Comparison of ENCODE assay signal across 7 mouse cellular contexts in genomic region chr9:21748033-21748432, GRCm38 (mm10). TPM values are rescaled to one million over a fixed set of nuclear protein-coding genes. Genes with fewer than 3 reads are reported as not detected.
A peak's percentile ranks its signal among the peaks of the same experiment; 100 is the strongest.
DNase-seq lines count a peak whose midpoint lies in the region; ATAC-seq lines count a peak whose summit lies in the region.

No protein-coding gene starts in this region.

- WGBS in liver, embryonic 16.5 days (ENCODE audit: insufficient replicate concordance), result 67% methylated on average over 7 of the region's 7 CpGs

- no peak overlapping the region for H3K4me3 ChIP-seq in liver, embryonic 16.5 days (ENCODE audit: low read depth, low read length)

- no peaks in the 10 kb centered on the region for H3K27me3 ChIP-seq in liver, embryonic 16.5 days (ENCODE audit: control insufficient read depth, insufficient read depth, low read depth, low read length)

- peak; percentile 42 for DNase-seq in right cerebral cortex, postnatal 4 days
- DNase-seq in right cerebral cortex, adult 2 months (ENCODE audit: low spot score in 2 of 2), result no peak
- DNase-seq in cerebellum, postnatal 14 days, result peak; percentile 96
- peak; percentile 87 for DNase-seq in heart, postnatal 4 days
- DNase-seq in thymus, postnatal 36 days, result no peak
- DNase-seq in left cerebral cortex, adult 9 months (ENCODE audit: low spot score in 2 of 2), result no peak

- H3K9me3 ChIP-seq in liver, embryonic 16.5 days (replicated peaks; ENCODE audit: control insufficient read depth, low read length), result no peaks in the 10 kb centered on the region

- peaks cover 21% of the 10 kb centered on the region for H3K36me3 ChIP-seq in liver, embryonic 16.5 days (ENCODE audit: control insufficient read depth, insufficient read depth)

- no peak overlapping the region for H3K4me2 ChIP-seq in liver, embryonic 16.5 days (ENCODE audit: low read depth, low read length)

- peak; percentile 28; the same call in 1 of the 2 replicates for ATAC-seq in liver, embryonic 16.5 days (ENCODE audit: low read depth)

- H3K27ac ChIP-seq in liver, embryonic 16.5 days (ENCODE audit: low read length), result no peak overlapping the region

- H3K4me1 ChIP-seq in liver, embryonic 16.5 days (ENCODE audit: control insufficient read depth, low read depth, low read length), result no peaks in the 10 kb centered on the region

- H3K9ac ChIP-seq in liver, embryonic 16.5 days (ENCODE audit: low read depth, low read length), result no peak overlapping the region

RNA-seq across cellular contexts. Expression of gene Spc24, which starts 12.1 kb away (rescaled TPM):
- 10 to 100 TPM; 37.2 to 38.4 TPM for total RNA-seq in heart, postnatal 4 days (2021)
- polyA plus RNA-seq in liver, embryonic 16.5 days (2015; fragmentation: Nextera tagmentation; extraction: Ambion mirVana), result 68.0 and 75.7 TPM in 2 replicates

RNA-seq across cellular contexts. Expression of gene Ldlr, which starts 24.8 kb away (rescaled TPM):
- 10 to 100 TPM; 39.9 to 43.5 TPM for total RNA-seq in heart, postnatal 4 days (2021)
- 23.9 and 29.3 TPM in 2 replicates for polyA plus RNA-seq in liver, embryonic 16.5 days (2015; fragmentation: Nextera tagmentation; extraction: Ambion mirVana)

RNA-seq across cellular contexts. Expression of gene Kank2, which starts 50.5 kb away (rescaled TPM):
- total RNA-seq in heart, postnatal 4 days (2021), result 10 to 100 TPM; 50.7 to 53.7 TPM
- polyA plus RNA-seq in liver, embryonic 16.5 days (2015; fragmentation: Nextera tagmentation; extraction: Ambion mirVana), result 3.8 and 5.0 TPM in 2 replicates

Comparison
In these comparisons a context has a peak if more than half of its experiments do, and no peak if none do; other contexts are left out.
1. DNase-seq: peak in right cerebral cortex, postnatal 4 days (single experiment), cerebellum, postnatal 14 days (2 of 2) and heart, postnatal 4 days (single experiment); none in right cerebral cortex, adult 2 months (0 of 2), thymus, postnatal 36 days (0 of 2) and left cerebral cortex, adult 9 months (0 of 2).